Mouse (Mus musculus) liver, embryonic 14.5 days (tissue): ENCODE measurements at regions not wholly inside any gene's neighbourhood (a gene's known extent, or its start where the extent isn't known, plus 50 kb on each side); places are given as distances from the start of the nearest gene placed in this dataset.

Experiments used
- ATAC-seq: fragments of 200-750 bp; cut with Nextera tagmentation; 2 replicates; pipeline ENCODE4 v1.8.0; 2017; ENCODE audit warnings: moderate number of reproducible peaks, mild to moderate bottlenecking, moderate library complexity; ENCODE audit not compliant: insufficient read depth
- DNase-seq, 3 experiments: peaks; one replicate each; pipeline ENCODE4 v3.0.0-alpha.2; 2012 to 2013; ENCODE audit warnings: low read depth in 3 of 3, low spot score in 3 of 3
- H3K27ac ChIP-seq: fragments of 300-500 bp; sonication (generic); 2 replicates; pipeline ENCODE4 v1.5.1; 2014; ENCODE audit warnings: moderate library complexity, mild to moderate bottlenecking, control low read depth, inconsistent platforms
- H3K27me3 ChIP-seq: fragments of 300-500 bp; sonication (generic); 2 replicates; pipeline ENCODE4 v1.6.1; 2014; ENCODE audit warnings: mild to moderate bottlenecking, low read length, moderate library complexity; ENCODE audit not compliant: control insufficient read depth, insufficient read depth
- H3K36me3 ChIP-seq: fragments of 300-500 bp; sonication (generic); replicated peaks from 2 replicates; pipeline ENCODE4 v1.6.1; 2014; ENCODE audit warnings: low read depth; ENCODE audit not compliant: control insufficient read depth, insufficient read depth
- H3K4me1 ChIP-seq, 2 experiments: fragments of 200-500 bp in 1 of 2; fragments of 300-500 bp in 1 of 2; sonication (generic) in 1 of 2; replicated peaks; 2 replicates each; pipeline ENCODE4 v1.6.1; 2012 to 2014; ENCODE audit warnings: antibody characterized with exemption in 1 of 2, inconsistent platforms in 1 of 2, low read length in 1 of 2; ENCODE audit not compliant: control insufficient read depth in 2 of 2, insufficient read depth in 2 of 2
- H3K4me2 ChIP-seq: fragments of 300-500 bp; sonication (generic); 2 replicates; pipeline ENCODE4 v1.6.1; 2014; ENCODE audit warnings: low read depth, mild to moderate bottlenecking, control low read depth, moderate library complexity
- H3K4me3 ChIP-seq, 2 experiments: fragments of 200-500 bp in 1 of 2; fragments of 300-500 bp in 1 of 2; sonication (generic) in 1 of 2; 2 replicates each; pipeline ENCODE4 v1.5.1; 2012 to 2014; ENCODE audit warnings: low read depth in 2 of 2, low read length in 2 of 2, mild to moderate bottlenecking in 2 of 2, control low read depth in 1 of 2, inconsistent platforms in 1 of 2, moderate library complexity in 1 of 2; ENCODE audit not compliant: insufficient read depth in 1 of 2
- H3K9ac ChIP-seq: fragments of 300-500 bp; sonication (generic); replicated peaks from 2 replicates; pipeline ENCODE4 v1.6.1; 2014; ENCODE audit warnings: mild to moderate bottlenecking, control low read depth, moderate library complexity
- H3K9me3 ChIP-seq: fragments of 300-500 bp; sonication (generic); 2 replicates; pipeline ENCODE4 v1.6.1; 2016; ENCODE audit warnings: low read length, mixed read lengths; ENCODE audit not compliant: control insufficient read depth
- CTCF ChIP-seq: IDR thresholded peaks from 2 replicates; pipeline ENCODE4 v1.5.1; 2016; ENCODE audit warnings: antibody characterized with exemption, low read depth, control low read depth
- EP300 ChIP-seq: IDR thresholded peaks from 2 replicates; pipeline ENCODE4 v1.6.1; 2016; ENCODE audit warnings: antibody characterized with exemption, low read depth
- WGBS: fragments of 180-500 bp; shearing (Covaris S2); extraction: QIAGEN DNeasy Blood & Tissue Kit; methylation state at CpG from one replicate; pipeline ENCODE4 v1.1.7; 2014; ENCODE audit not compliant: insufficient replicate concordance; 5-methylcytosine and 5-hydroxymethylcytosine counted together

DNA sequence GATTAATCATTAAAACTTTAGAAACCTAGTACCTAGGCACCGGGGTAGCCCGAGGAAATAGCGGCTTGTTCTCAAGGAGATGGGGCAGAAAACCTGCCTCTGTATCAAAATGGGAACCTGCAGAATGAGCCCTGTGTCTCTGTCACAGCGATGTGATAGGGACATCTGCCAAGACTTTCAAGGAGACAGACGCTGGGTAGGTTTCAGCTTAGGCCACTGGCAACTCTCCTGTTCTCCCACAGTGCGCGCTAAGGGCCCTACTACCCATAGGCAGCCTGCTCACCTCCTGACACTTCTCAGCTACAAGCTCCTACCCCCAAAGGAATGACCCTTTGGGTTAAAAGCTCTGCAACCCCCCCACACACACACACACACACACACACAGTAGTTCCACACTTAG lies 396.4 kb downstream of the Sox9 start:
- H3K4me3 ChIP-seq = no peak overlapping the region
- no peaks in the 10 kb centered on the region for H3K27me3 ChIP-seq
- TF ChIP-seq EP300 = no peak
- H3K36me3 ChIP-seq = no peaks in the 10 kb centered on the region
- H3K9me3 ChIP-seq = no peaks in the 10 kb centered on the region
- peaks cover 0 to 9% of the 10 kb centered on the region in 2 experiments; a peak in 3 of 4 replicates for H3K4me1 ChIP-seq
- WGBS = 65% methylated on average over 7 of the region's 7 CpGs
- ATAC-seq = no peak
- no peak overlapping the region for H3K9ac ChIP-seq
- H3K27ac ChIP-seq = no peak overlapping the region
- DNase-seq = no peak
- no peak overlapping the region for H3K4me2 ChIP-seq

GRCm38 (mm10) chr11:113180008-113180407 lies 398.0 kb downstream of the Sox9 start:
- H3K9ac ChIP-seq = no peak overlapping the region

GRCm38 (mm10) chr11:113182083-113182861 lies 400.2 kb downstream of the Sox9 start:
- H3K4me2 ChIP-seq = no peak overlapping the region
- WGBS = 55% methylated on average over 13 of the region's 13 CpGs
- no peak for ATAC-seq
- no peaks in the 10 kb centered on the region for H3K9me3 ChIP-seq
- no peaks in the 10 kb centered on the region for H3K27me3 ChIP-seq
- no peaks in the 10 kb centered on the region for H3K36me3 ChIP-seq
- no peak for DNase-seq
- TF ChIP-seq EP300 (no peak), CTCF (peak; percentile 52)
- no peak overlapping the region for H3K9ac ChIP-seq
- no peaks in the 10 kb centered on the region for H3K4me1 ChIP-seq
- no peak overlapping the region for H3K27ac ChIP-seq
- no peak overlapping the region for H3K4me3 ChIP-seq

More at GRCm38 (mm10) chr11:113180008-113180407, 398.0 kb downstream of the Sox9 start:
- ATAC-seq (no peak), DNase-seq (no peak)
- Histone ChIP-seq H3K4me3 (no peak overlapping the region), H3K27ac (no peak overlapping the region), H3K36me3 (no peaks in the 10 kb centered on the region), H3K27me3 (no peaks in the 10 kb centered on the region), H3K4me2 (no peak overlapping the region), H3K4me1 (no peaks in the 10 kb centered on the region), H3K9me3 (no peaks in the 10 kb centered on the region)
- TF ChIP-seq EP300 (no peak), CTCF (no peak)
- 54% methylated on average over 14 of the region's 14 CpGs for WGBS

DNA sequence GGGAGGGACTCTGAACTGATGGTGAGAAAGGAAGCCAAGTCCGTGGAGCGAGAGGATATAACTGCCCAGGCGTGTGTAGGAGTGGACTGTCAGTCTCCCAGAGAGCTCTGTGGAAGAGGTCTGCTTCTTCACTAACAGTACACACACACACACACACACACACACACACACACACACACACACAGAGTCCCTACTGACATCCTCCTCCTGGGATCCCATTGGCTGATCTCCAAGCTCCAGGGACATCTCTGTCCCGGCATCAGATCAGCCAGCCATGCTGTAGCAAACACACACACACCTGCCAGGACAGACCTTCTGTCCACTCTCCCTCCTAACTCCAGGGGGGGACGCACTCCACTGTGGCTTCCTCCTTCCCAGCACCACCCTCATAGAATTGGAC lies 401.5 kb downstream of the Sox9 start:
- no peak for ATAC-seq
- 53% methylated on average over 5 of the region's 5 CpGs for WGBS
- H3K4me2 ChIP-seq = no peak overlapping the region
- no peak overlapping the region for H3K4me3 ChIP-seq
- H3K9ac ChIP-seq = no peak overlapping the region
- TF ChIP-seq CTCF = no peak
- TF ChIP-seq EP300 = no peak
- H3K36me3 ChIP-seq = no peaks in the 10 kb centered on the region
- no peaks in the 10 kb centered on the region for H3K4me1 ChIP-seq
- no peaks in the 10 kb centered on the region for H3K27me3 ChIP-seq
- H3K27ac ChIP-seq = no peak overlapping the region
- H3K9me3 ChIP-seq = no peaks in the 10 kb centered on the region
- no peak for DNase-seq

DNA sequence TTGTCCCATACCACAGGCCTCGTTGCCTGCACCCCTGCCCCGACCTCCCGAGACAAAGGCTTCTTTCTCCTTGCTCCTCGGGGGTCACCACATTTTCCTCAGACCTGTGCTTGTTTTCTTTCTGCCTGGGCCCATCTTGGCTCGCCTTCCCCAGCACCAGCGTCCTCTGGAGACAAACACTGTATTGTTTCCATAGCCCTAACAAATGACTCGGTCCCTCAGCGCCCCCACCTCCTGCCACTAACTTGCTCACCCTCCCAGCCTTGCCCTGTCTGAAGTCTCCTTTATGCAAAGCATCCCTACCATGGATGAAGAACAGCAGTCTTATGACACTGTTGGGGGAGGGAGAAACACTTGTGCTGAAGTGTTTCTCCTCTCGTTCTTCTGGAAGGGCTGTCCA lies 402.1 kb downstream of the Sox9 start:
- no peak overlapping the region for H3K4me2 ChIP-seq
- no peak overlapping the region for H3K9ac ChIP-seq
- WGBS = 37% methylated on average over 9 of the region's 9 CpGs
- no peaks in the 10 kb centered on the region for H3K4me1 ChIP-seq
- no peak for TF ChIP-seq EP300
- no peak for TF ChIP-seq CTCF
- no peaks in the 10 kb centered on the region for H3K9me3 ChIP-seq
- no peaks in the 10 kb centered on the region for H3K27me3 ChIP-seq
- H3K27ac ChIP-seq = no peak overlapping the region
- ATAC-seq = no peak
- no peak overlapping the region for H3K4me3 ChIP-seq
- no peaks in the 10 kb centered on the region for H3K36me3 ChIP-seq
- DNase-seq = no peak
